Mouse (Mus musculus): ENCODE data around the gene Ube2n. TPM values are rescaled to one million over a fixed set of nuclear protein-coding genes. Genes with fewer than 3 reads are reported as not detected.
A peak's percentile ranks its signal among the peaks of the same experiment; 100 is the strongest.

The Ube2n gene
- total RNA-seq, 1 experiment from 2014 or later, result 79.7 TPM

GRCm38 (mm10) chr10:95515293-95515931 lies 467 bp downstream of the Ube2n start:
- 0 out of 2 replicates have a peak, but pooled peaks have one; percentile 1 for ATAC-seq (ENCODE audit: extremely low read depth, insufficient number of reproducible peaks, low FRiP score, poor library complexity, severe bottlenecking)

- ATAC-seq (ENCODE audit: extremely low read depth, insufficient number of reproducible peaks, low FRiP score, poor library complexity, severe bottlenecking), result no peak
Observed at GRCm38 (mm10) chr10:95517656-95518055, 2.7 kb downstream of the Ube2n start.

DNA sequence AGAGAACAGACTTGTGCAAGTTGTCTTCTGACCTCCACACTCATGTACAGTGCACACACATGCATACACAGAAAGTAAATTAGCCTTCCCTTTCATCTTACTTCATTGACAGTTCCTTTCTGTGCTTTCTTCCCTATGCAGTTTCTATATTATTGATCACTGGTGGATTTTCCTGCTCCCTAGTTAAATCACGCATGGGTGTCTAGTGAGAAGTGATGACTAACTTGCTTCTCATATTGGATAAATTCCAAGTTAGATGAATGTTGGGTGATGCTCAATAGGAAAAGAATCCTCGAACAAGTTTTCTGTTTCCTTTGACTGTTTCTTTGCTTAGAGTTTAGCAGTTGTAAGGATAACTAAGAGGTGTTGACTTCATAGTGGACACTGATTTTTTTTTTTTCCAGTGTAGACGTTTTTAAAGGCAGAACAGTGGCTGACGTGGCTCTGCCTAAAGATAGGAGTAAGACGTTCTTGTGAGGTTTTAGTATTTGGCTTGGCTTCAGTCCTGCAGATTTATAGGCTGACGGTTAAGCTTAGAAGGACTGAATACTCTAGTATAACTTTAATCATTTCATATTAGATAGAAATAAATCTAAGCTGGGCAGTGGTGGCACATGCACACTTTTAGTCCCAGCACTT lies 10.2 kb downstream of the Ube2n start:
- no peak for ATAC-seq (ENCODE audit: extremely low read depth, insufficient number of reproducible peaks, low FRiP score, poor library complexity, severe bottlenecking)

DNA sequence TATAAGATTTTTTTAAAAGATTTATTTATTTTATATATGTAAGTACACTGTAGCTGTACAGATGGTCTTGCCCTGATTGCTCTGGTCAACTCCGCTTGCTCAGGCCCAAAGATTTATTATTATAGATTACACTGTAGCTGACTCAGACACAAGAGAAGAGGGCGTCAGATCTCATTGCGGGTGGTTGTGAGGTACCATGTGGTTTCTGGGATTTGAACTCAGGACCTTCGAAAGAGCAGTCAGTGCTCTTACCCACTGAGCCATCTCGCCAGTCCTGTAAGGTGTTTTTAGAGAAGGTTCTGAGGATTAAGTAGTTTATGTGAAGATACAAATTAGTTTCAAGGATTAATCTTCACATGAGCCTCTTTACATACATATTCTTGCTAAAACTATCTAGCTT lies 10.9 kb downstream of the Ube2n start:
- no peak for ATAC-seq (ENCODE audit: extremely low read depth, insufficient number of reproducible peaks, low FRiP score, poor library complexity, severe bottlenecking)

GRCm38 (mm10) chr10:95526495-95527122 lies 11.7 kb downstream of the Ube2n start:
- ATAC-seq (ENCODE audit: extremely low read depth, insufficient number of reproducible peaks, low FRiP score, poor library complexity, severe bottlenecking), result no peak

- 0 out of 2 replicates have a peak, but pooled peaks have one; percentile 36 for ATAC-seq (ENCODE audit: extremely low read depth, insufficient number of reproducible peaks, low FRiP score, poor library complexity, severe bottlenecking)
Observed at GRCm38 (mm10) chr10:95530551-95531121, 15.7 kb downstream of the Ube2n start.

DNA sequence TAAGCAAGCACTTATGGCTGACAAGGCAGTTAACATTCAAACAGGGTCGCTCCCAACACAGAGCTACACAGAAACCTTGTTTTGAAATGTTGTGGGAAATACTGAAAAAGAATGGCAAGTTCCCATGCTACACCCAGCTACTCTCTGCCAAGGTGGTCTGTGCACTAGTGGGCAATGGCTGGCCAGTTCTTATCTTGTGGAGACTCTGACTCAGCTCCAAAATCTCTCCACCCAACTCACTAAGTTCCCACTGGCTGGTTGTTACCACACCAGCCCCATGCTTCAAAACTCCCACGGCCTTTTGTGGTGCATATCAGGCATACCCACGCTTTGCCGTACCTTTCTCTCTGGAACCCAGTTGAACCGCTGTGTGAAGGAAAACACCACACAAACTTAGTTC lies 18.0 kb downstream of the Ube2n start:
- ATAC-seq (ENCODE audit: extremely low read depth, insufficient number of reproducible peaks, low FRiP score, poor library complexity, severe bottlenecking), result no peak

DNA sequence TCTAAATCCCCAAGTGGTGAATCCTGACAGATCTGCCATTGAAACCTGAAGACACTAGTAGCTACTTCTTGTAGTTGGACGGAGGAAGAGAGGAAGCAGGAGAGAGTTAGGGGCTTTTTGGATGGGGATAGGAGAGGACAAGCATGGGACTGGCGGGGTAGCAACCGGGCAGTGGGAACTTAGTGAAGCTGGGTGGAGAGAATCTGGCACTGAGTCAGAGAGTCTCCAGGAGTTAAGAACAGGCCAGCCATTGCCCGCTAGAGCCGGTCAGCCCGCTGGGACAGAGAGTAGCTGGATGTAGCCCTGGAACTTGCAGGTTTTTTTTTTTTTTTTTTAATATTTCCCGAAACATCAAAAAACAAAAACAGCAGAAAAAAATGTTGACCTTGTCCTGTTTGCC lies 18.4 kb downstream of the Ube2n start:
- no peak for ATAC-seq (ENCODE audit: extremely low read depth, insufficient number of reproducible peaks, low FRiP score, poor library complexity, severe bottlenecking)

- ATAC-seq (ENCODE audit: extremely low read depth, insufficient number of reproducible peaks, low FRiP score, poor library complexity, severe bottlenecking), result no peak
Observed at GRCm38 (mm10) chr10:95535399-95536221, 20.7 kb downstream of the Ube2n start.

DNA sequence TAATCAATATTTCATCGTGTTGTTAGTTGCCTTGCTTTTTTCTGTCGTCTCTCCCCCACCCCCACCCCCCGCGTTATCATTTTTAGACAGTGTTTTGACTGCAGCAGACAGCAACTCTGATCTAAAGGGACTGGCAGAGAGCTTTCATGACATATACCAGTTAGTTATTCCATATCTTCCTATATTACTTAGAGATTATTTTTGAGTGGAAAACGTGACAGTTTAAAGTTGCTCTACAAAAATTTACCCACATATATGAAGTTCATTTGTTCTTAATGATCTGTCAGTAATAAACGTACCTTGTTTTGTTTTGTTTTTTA lies 21.2 kb downstream of the Ube2n start:
- ATAC-seq (ENCODE audit: extremely low read depth, insufficient number of reproducible peaks, low FRiP score, poor library complexity, severe bottlenecking), result no peak

DNA sequence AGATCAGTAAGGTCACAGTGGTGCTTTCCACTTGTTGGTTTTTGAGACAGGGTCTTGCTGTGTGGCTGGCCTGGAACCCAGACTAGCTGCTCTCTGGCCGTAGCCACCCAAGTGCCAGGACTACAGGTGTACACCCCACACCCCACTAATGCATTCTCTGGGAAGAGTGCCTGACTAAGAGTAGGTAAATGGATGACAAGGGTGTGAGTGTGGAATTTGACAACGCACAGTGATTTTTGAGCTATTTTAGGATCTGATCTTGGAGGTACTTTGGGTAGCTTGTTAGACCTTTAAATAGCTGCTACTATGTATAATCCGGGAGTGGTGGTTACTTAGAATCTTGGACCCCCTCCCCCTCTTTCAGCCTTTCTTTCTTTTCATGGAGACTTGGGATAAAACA lies 24.3 kb downstream of the Ube2n start:
- ATAC-seq (ENCODE audit: extremely low read depth, insufficient number of reproducible peaks, low FRiP score, poor library complexity, severe bottlenecking), result 0 out of 2 replicates have a peak, but pooled peaks have one; percentile 9

- ATAC-seq (ENCODE audit: extremely low read depth, insufficient number of reproducible peaks, low FRiP score, poor library complexity, severe bottlenecking), result no peak
Observed at GRCm38 (mm10) chr10:95539841-95540240, 24.9 kb downstream of the Ube2n start.

DNA sequence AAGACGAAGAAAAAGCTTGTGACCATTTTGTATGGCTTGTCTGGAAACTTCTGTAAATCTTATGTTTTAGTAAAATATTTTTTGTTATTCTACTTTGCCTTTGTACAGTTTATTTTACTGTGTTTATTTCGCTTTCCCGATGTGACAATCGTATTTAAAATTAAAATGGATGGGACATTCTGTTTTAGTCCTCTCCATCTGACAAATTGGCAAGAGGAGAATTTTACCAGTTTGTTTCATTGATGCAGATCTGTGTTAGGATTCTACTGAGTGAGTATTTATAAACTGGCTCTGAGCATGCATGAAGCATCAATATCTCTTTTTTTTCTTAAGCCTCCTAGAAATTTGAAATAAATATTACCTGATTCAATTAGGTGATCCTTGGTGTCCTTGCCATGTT lies 28.0 kb downstream of the Ube2n start:
- ATAC-seq (ENCODE audit: extremely low read depth, insufficient number of reproducible peaks, low FRiP score, poor library complexity, severe bottlenecking), result no peak

DNA sequence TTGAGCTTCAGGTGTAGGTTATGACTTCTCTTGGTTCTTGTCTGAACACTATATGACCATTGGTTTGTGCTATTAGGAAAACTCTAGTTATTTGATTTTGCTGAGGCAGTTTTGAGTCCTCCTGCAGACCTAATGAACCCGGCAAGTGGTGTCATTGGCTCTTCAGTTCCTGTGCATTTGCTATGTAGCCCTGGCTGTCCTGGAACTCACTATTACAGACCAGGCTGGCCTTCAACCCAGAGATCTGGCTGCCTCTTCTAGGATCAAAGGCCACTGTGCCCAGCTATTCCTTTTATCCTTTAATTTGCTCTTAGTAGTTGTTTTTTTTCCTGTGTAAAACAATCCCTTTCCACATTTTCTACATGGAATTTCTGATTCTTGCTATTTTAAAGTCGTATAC lies 28.4 kb downstream of the Ube2n start:
- no peak for ATAC-seq (ENCODE audit: extremely low read depth, insufficient number of reproducible peaks, low FRiP score, poor library complexity, severe bottlenecking)

GRCm38 (mm10) chr10:95544004-95544403 lies 29.1 kb downstream of the Ube2n start:
- no peak for ATAC-seq (ENCODE audit: extremely low read depth, insufficient number of reproducible peaks, low FRiP score, poor library complexity, severe bottlenecking)

- ATAC-seq (ENCODE audit: extremely low read depth, insufficient number of reproducible peaks, low FRiP score, poor library complexity, severe bottlenecking), result no peak
Observed at GRCm38 (mm10) chr10:95544651-95545050, 29.7 kb downstream of the Ube2n start.

DNA sequence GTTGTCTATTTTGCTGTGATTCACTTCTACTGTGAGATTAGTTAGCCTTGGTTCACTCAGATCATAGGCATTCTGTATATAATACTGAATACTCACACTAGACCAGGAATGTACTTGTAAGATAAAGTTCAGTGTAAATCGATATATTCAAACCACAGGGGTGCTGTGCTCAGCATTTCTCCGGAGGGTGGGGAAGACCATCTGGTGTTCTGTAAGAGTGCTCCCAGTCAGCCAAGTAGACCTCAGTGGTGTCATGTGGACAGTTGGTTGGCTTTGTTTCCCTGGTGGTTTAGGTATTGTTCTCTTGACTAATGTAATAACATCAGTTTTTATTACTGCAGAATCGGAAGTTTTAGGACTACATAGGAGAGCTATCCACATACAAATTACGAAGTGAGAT lies 30.1 kb downstream of the Ube2n start:
- ATAC-seq (ENCODE audit: extremely low read depth, insufficient number of reproducible peaks, low FRiP score, poor library complexity, severe bottlenecking), result no peak

DNA sequence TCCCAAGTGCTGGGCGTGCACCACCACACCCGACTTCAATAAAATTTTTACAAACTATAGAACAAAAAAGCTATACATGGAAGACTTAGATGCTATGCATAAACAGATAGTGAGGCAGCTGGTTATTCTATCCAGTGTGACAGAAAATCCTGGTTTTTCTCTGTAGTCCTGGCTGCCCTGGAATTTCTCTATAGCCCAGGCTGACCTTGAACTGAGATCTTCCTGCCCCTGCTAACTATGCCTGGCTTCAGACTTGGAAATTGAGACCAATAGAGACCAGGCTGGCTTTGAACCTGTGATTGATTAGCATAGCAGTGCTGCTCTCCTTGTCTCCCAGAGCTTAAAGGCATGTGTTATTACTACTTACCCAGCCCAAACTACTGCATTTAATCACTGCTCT lies 31.2 kb downstream of the Ube2n start:
- ATAC-seq (ENCODE audit: extremely low read depth, insufficient number of reproducible peaks, low FRiP score, poor library complexity, severe bottlenecking), result no peak

GRCm38 (mm10) chr10:95548154-95548826 lies 33.3 kb downstream of the Ube2n start:
- ATAC-seq (ENCODE audit: extremely low read depth, insufficient number of reproducible peaks, low FRiP score, poor library complexity, severe bottlenecking), result peak; percentile 31; the same call in 1 of the 2 replicates

Measured in neutrophil, adult 5-6 weeks (primary cell).